Mouse (Mus musculus) mature B cell (primary cell): ENCODE data around the gene A130010J15Rik.

Experiments
- in situ Hi-C: fragments of 300-500 bp; cut with MboI; formaldehyde crosslinking; loops from 2 replicates; pipeline ENCODE4 v1.14.3; 2019

A130010J15Rik gene

DNA sequence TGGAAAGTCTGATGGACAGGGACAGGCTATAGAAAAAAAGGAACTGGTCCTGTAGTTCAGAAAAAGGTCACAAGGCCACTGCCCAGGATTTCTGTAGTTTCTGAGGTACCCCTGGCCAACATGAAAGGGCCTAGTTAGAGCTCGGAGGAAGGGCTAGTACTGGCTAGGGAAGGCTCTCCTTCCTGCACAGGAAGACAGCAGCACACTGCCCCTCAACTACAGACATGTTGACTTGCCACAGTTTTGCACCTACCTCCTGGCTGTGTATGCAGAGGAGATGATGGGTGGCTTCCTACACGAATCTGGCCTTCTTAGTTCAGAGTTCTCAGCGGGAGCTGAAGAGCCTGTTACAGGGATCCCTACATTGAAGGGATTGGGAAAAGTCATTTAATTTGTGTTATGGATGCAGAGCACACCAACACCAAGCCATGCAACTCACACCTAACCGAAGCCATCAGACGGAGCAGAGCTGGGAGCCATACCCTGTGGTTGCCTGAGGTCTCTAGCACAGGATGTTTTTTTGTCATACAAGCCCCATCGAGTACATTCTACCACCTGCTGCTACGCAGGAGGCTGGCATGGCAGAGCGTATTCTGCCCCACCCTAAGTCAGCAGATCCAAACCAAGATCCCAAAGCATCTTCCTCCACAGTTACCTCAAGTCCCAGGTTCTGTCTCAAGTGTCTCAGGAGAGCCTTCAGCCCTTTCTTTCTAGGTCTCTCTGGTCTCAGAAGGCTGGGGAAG, 33.0 kb downstream of the A130010J15Rik start:
- in situ Hi-C loops = no loop called here

DNA sequence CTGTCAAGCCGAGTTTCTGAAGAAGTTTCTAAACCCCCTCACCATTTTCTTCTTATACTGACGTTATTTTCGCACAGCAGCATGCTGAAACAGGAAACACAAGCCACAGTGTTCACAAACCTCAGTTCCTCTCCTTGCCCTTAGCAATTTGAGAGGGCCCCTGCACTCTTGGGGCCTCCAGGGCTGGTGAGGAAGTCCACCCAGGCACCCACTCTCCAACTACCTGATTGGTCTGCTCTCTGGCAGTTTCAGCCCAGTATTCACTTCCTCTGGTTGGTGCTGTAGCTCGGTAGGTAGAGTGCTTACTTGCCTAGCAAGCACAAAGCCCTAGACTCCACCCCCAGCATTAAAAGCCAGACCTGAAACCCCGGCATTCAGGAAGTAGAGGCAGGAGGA, 33.5 kb downstream of the A130010J15Rik start, which contains the start of gene Traf3ip3:
Traf3ip3 (minus strand) TSS at position 321 of the 396 bp plus-strand sequence.
- in situ Hi-C loops = no loop called here

GRCm38 (mm10) chr1:193203821-193204220, 36.0 kb downstream of the A130010J15Rik start:
- in situ Hi-C loops = no loop called here

DNA sequence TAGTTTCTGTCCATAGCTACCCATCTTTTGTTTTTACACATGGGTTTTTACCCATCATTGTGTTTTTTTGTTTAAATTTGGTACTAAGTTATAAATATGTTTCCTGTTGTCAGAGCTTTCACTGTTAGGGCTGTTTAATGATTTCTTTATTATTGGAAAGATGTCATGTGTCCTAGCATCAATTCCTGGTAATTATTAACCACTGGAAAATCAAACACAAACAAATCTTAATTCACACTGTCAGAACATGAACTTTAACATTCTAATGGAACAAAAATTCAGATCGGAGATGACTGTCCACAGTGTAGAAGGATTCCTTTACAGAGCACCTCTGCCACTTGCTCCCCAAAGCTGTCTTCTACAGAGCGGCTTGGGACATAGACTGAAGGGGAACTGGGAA, 37.6 kb downstream of the A130010J15Rik start:
- in situ Hi-C loops = loop anchor here (5.0 kb wide), 1 partner anchor 122 kb away; no protein-coding TSS in a partner anchor

DNA sequence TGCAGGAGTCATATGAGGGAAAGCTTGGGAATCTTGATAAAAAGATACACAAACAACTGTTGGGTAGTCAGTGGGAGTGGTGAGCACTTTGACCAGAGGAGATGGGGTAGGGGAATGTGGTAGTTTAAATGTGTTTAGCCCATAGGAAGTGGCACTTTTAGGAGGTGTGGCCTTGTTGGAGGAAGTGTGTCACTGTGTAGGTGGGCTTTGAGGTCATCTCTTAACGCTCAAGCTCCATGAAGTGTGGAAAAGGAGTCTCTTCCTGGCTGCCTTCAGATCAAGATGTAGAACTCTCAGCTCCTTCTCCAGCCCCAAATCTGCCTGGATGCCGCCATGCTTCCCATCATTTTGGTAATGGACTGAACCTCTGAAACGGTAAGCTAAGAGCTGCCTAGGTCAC, 39.7 kb downstream of the A130010J15Rik start, which contains the start of gene Lamb3:
Lamb3 (plus strand) TSS at position 197 of the 400 bp plus-strand sequence.
- in situ Hi-C loops = loop anchor here (5.0 kb wide), 1 partner anchor 120 kb away; no protein-coding TSS in a partner anchor

DNA sequence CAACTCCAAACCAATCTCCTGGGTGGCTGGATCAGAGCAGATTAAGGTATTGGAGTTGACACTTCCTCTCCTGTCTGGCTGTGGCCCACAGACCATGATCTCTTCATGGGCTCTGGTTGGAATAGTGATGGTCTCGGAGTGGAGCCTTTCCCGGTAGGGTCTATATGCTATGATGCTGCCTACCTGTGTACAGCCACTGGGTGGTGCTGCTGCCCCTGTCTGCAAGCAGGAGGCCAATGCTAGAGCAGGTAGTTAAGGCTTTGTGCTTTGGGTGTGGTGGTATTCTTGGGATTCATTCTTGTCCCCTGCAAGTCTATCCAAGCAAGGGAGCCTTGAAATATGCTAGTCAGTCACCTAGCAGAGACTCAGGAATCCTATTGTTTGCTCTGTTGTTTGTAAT, 40.3 kb downstream of the A130010J15Rik start:
- in situ Hi-C loops = loop anchor here (5.0 kb wide), 1 partner anchor 119 kb away; no protein-coding TSS in a partner anchor

GRCm38 (mm10) chr1:193211371-193211770, 43.5 kb downstream of the A130010J15Rik start:
- in situ Hi-C loops = loop anchor here (10.0 kb wide), 1 partner anchor 163 kb away; the partner anchor contains the start of gene Camk1g

GRCm38 (mm10) chr1:193214053-193214452, 46.2 kb downstream of the A130010J15Rik start:
- in situ Hi-C loops = loop anchor here (10.0 kb wide), 1 partner anchor 161 kb away; the partner anchor contains the start of gene Camk1g

- in situ Hi-C loops = loop anchor here (10.0 kb wide), 1 partner anchor 159 kb away; the partner anchor contains the start of gene Camk1g
These were observed 48.2 kb downstream of the A130010J15Rik start for GRCm38 (mm10) chr1:193216000-193216399.

GRCm38 (mm10) chr1:193220408-193220807, 52.6 kb downstream of the A130010J15Rik start:
- in situ Hi-C loops = no loop called here

- in situ Hi-C loops = no loop called here
These were observed 57.7 kb downstream of the A130010J15Rik start for GRCm38 (mm10) chr1:193225531-193225930.

- in situ Hi-C loops = no loop called here
These were observed 58.3 kb downstream of the A130010J15Rik start for GRCm38 (mm10) chr1:193226114-193226513.

DNA sequence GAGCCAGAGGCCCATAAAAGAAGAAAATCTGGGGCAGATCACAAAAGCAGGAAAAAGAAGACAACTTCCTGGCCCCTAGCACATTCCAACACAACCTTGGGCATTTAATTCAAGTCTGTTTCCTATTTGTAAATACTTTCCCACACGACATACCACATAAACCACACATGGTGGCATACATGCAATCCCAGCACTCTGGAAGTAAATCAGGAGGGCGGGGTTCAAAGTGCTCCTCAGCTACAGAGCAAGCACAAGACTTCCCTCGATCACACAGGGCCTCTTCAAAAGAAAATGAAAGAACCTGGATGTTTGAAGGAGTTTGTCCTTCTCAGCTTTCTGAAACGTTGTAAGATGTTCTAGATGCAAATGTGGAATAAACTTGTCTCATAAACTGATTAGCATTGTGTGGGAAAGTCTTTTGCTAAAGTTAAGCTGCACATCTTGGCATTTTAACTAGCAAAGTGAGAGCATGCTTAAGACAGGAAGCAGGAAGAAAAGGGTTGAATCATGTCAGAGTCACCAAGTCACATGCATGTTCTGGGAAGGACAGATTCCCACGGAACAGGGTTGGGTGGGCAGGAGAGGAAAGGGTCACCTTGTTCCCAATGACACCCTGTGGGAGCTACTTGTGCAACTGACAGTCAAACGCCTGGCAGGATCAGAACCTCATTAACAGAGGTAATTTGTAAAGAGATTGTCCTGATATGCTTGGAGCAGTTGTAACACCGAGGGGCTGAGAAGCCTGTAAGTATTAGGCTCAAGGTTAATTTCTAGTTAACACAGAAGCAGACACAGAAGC, 59.1 kb downstream of the A130010J15Rik start:
- in situ Hi-C loops = no loop called here
